Mouse (Mus musculus) limb, embryonic 14.5 days (tissue): ENCODE results near the gene Akt2. TPM values are rescaled to one million over a fixed set of nuclear protein-coding genes. Genes with fewer than 3 reads are reported as not detected.

Experiments used
- ATAC-seq: fragments of 200-750 bp; cut with Nextera tagmentation; 2 replicates; pipeline ENCODE4 v1.8.0; 2017; ENCODE audit warnings: low read depth, moderate number of reproducible peaks, moderate TSS enrichment; ENCODE audit not compliant: low FRiP score
- DNase-seq: peaks from one replicate; pipeline ENCODE4 v3.0.0-alpha.2; 2015; ENCODE audit warnings: low spot score
- H3K27ac ChIP-seq: fragments of 300-500 bp; sonication (generic); replicated peaks from 2 replicates; pipeline ENCODE4 v1.5.1; 2014; ENCODE audit warnings: low read depth, mild to moderate bottlenecking, low read length, moderate library complexity, mixed read lengths
- H3K27me3 ChIP-seq: fragments of 300-500 bp; sonication (generic); 2 replicates; pipeline ENCODE4 v1.6.1; 2014; ENCODE audit warnings: low read length, mixed read lengths; ENCODE audit not compliant: control insufficient read depth, insufficient read depth
- H3K36me3 ChIP-seq: fragments of 300-500 bp; sonication (generic); 2 replicates; pipeline ENCODE4 v1.6.1; 2014; ENCODE audit warnings: mild to moderate bottlenecking, low read length, moderate library complexity, mixed read lengths; ENCODE audit not compliant: control insufficient read depth, insufficient read depth
- H3K4me1 ChIP-seq: fragments of 300-500 bp; sonication (generic); 2 replicates; pipeline ENCODE4 v1.6.1; 2014; ENCODE audit warnings: antibody characterized with exemption, low read length, mixed read lengths; ENCODE audit not compliant: control insufficient read depth, insufficient read depth
- H3K4me2 ChIP-seq: fragments of 300-500 bp; sonication (generic); replicated peaks from 2 replicates; pipeline ENCODE4 v1.6.1; 2014; ENCODE audit warnings: low read depth, mild to moderate bottlenecking, low read length, moderate library complexity; ENCODE audit not compliant: severe bottlenecking
- H3K4me3 ChIP-seq: fragments of 300-500 bp; sonication (generic); replicated peaks from 2 replicates; pipeline ENCODE4 v1.5.1; 2014; ENCODE audit warnings: low read length
- H3K9ac ChIP-seq: fragments of 300-500 bp; sonication (generic); 2 replicates; pipeline ENCODE4 v1.6.1; 2014; ENCODE audit warnings: mild to moderate bottlenecking, low read depth, low read length, moderate library complexity; ENCODE audit not compliant: severe bottlenecking
- H3K9me3 ChIP-seq: fragments of 300-500 bp; sonication (generic); 2 replicates; pipeline ENCODE4 v1.6.1; 2016; ENCODE audit warnings: low read length; ENCODE audit not compliant: control insufficient read depth
- POLR2A ChIP-seq: fragments of 200-500 bp; IDR thresholded peaks from 2 replicates; pipeline ENCODE4 v1.8.0; 2012; ENCODE audit warnings: inconsistent platforms, mild to moderate bottlenecking, moderate library complexity, borderline replicate concordance; ENCODE audit not compliant: insufficient read depth, insufficient read length; ENCODE audit errors: extremely low read depth
- WGBS: fragments of 180-500 bp; shearing (Covaris S2); extraction: QIAGEN DNeasy Blood & Tissue Kit; methylation state at CpG from one replicate; pipeline ENCODE4 v1.1.7; 2014; 5-methylcytosine and 5-hydroxymethylcytosine counted together
- polyA plus RNA-seq, 2 experiments: library from polyadenylated mRNA; depleted of rRNA in 1 of 2; stranded (reverse) in 1 of 2; unstranded in 1 of 2; fragments of >200 nt; fragmentation: Nextera tagmentation in 1 of 2; extraction: Ambion mirVana in 1 of 2; gene quantifications; 2 replicates each; pipeline versions ENCODE4 v1.2.1 to v1.2.3; 2012 to 2014

Akt2 gene
- polyA plus RNA-seq, 2 experiments, result 96.6 to 112 TPM

- DNase-seq, result no peak
- Histone ChIP-seq H3K4me3 (no peak overlapping the region), H3K9ac (no peak overlapping the region), H3K4me2 (no peak overlapping the region), H3K27me3 (no peaks in the 10 kb centered on the region), H3K27ac (no peak overlapping the region), H3K9me3 (no peaks in the 10 kb centered on the region), H3K36me3 (peaks cover 86% of the 10 kb centered on the region), H3K4me1 (no peaks in the 10 kb centered on the region)
- WGBS, result 93% methylated on average over 6 of the region's 6 CpGs
- no peak for TF ChIP-seq POLR2A
- ATAC-seq, result no peak
These were observed 13.8 kb upstream of the Akt2 start for GRCm38 (mm10) chr7:27577589-27577988.

- H3K27me3 ChIP-seq, result no peaks in the 10 kb centered on the region
- no peak overlapping the region for H3K27ac ChIP-seq
- 57% methylated on average over 7 of the region's 7 CpGs for WGBS
- no peak overlapping the region for H3K4me3 ChIP-seq
- no peak overlapping the region for H3K4me2 ChIP-seq
- H3K9me3 ChIP-seq, result no peaks in the 10 kb centered on the region
- ATAC-seq (no peak), DNase-seq (peak; percentile 31)
- H3K9ac ChIP-seq, result no peak overlapping the region
- H3K36me3 ChIP-seq, result peaks cover 90% of the 10 kb centered on the region
- H3K4me1 ChIP-seq, result no peaks in the 10 kb centered on the region
- TF ChIP-seq POLR2A, result no peak
These were observed 12.9 kb upstream of the Akt2 start for GRCm38 (mm10) chr7:27578465-27578864.

GRCm38 (mm10) chr7:27580380-27581174, 10.8 kb upstream of the Akt2 start:
- Histone ChIP-seq H3K4me3 (no peak overlapping the region), H3K9ac (no peak overlapping the region), H3K36me3 (peaks cover 82% of the 10 kb centered on the region), H3K27ac (no peak overlapping the region), H3K9me3 (no peaks in the 10 kb centered on the region), H3K4me2 (no peak overlapping the region), H3K4me1 (no peaks in the 10 kb centered on the region), H3K27me3 (no peaks in the 10 kb centered on the region)
- no peak for ATAC-seq
- no peak for TF ChIP-seq POLR2A
- DNase-seq, result no peak
- 86% methylated on average over 14 of the region's 14 CpGs for WGBS

GRCm38 (mm10) chr7:27586861-27587260, 4.5 kb upstream of the Akt2 start:
- no peak overlapping the region for H3K4me3 ChIP-seq
- no peaks in the 10 kb centered on the region for H3K27me3 ChIP-seq
- H3K4me2 ChIP-seq, result no peak overlapping the region
- H3K36me3 ChIP-seq, result peaks cover 24% of the 10 kb centered on the region
- TF ChIP-seq POLR2A, result no peak
- 66% methylated on average over 2 of the region's 2 CpGs for WGBS
- ATAC-seq (no peak), DNase-seq (no peak)
- H3K9me3 ChIP-seq, result no peaks in the 10 kb centered on the region
- H3K27ac ChIP-seq, result no peak overlapping the region
- no peak overlapping the region for H3K9ac ChIP-seq
- no peaks in the 10 kb centered on the region for H3K4me1 ChIP-seq

GRCm38 (mm10) chr7:27587741-27588140, 3.6 kb upstream of the Akt2 start:
- Histone ChIP-seq H3K27me3 (no peaks in the 10 kb centered on the region), H3K4me3 (no peak overlapping the region), H3K4me2 (no peak overlapping the region), H3K4me1 (no peaks in the 10 kb centered on the region), H3K9me3 (no peaks in the 10 kb centered on the region), H3K9ac (no peak overlapping the region), H3K27ac (no peak overlapping the region), H3K36me3 (peaks cover 15% of the 10 kb centered on the region)
- 86% methylated on average over 2 of the region's 2 CpGs for WGBS
- no peak for ATAC-seq
- TF ChIP-seq POLR2A, result no peak
- DNase-seq, result peak; percentile 16
